Mouse (Mus musculus) embryonic facial prominence, embryonic 13.5 days (tissue): Measurements from ENCODE around the gene B230118H07Rik. TPM values are rescaled to one million over a fixed set of nuclear protein-coding genes. Genes with fewer than 3 reads are reported as not detected.

Experiments
- ATAC-seq: fragments of 200-750 bp; cut with Nextera tagmentation; 2 replicates; pipeline ENCODE4 v1.8.0; 2017; ENCODE audit warnings: low read depth; ENCODE audit not compliant: insufficient number of reproducible peaks, insufficient read depth, low FRiP score, low TSS enrichment
- H3K27ac ChIP-seq: fragments of 300-500 bp; sonication (generic); 2 replicates; pipeline ENCODE4 v1.5.1; 2015; ENCODE audit warnings: moderate library complexity, mild to moderate bottlenecking, inconsistent platforms
- H3K27me3 ChIP-seq: fragments of 300-500 bp; sonication (generic); 2 replicates; pipeline ENCODE4 v1.6.1; 2015; ENCODE audit warnings: mild to moderate bottlenecking, inconsistent platforms
- H3K36me3 ChIP-seq: fragments of 300-500 bp; sonication (generic); 2 replicates; pipeline ENCODE4 v1.6.1; 2015; ENCODE audit warnings: mild to moderate bottlenecking, inconsistent platforms
- H3K4me1 ChIP-seq: fragments of 300-500 bp; sonication (generic); 2 replicates; pipeline ENCODE4 v1.6.1; 2015; ENCODE audit warnings: inconsistent platforms
- H3K4me2 ChIP-seq: fragments of 300-500 bp; sonication (generic); 2 replicates; pipeline ENCODE4 v1.6.1; 2015; ENCODE audit warnings: moderate library complexity, mild to moderate bottlenecking, inconsistent platforms
- H3K4me3 ChIP-seq: fragments of 300-500 bp; sonication (generic); 2 replicates; pipeline ENCODE4 v1.5.1; 2015; ENCODE audit warnings: mild to moderate bottlenecking, inconsistent platforms
- H3K9ac ChIP-seq: fragments of 300-500 bp; sonication (generic); 2 replicates; pipeline ENCODE4 v1.6.1; 2015; ENCODE audit warnings: mild to moderate bottlenecking, inconsistent platforms
- H3K9me3 ChIP-seq: fragments of 300-500 bp; sonication (generic); 2 replicates; pipeline ENCODE4 v1.6.1; 2016; ENCODE audit warnings: inconsistent platforms
- WGBS: fragments of 180-500 bp; shearing (Covaris S2); methylation state at CpG from one replicate; pipeline ENCODE4 v1.1.7; 2015; ENCODE audit warnings: mixed read lengths; 5-methylcytosine and 5-hydroxymethylcytosine counted together
- polyA plus RNA-seq: library from polyadenylated mRNA; unstranded; fragments of >200 nt; fragmentation: Nextera tagmentation; extraction: Ambion mirVana; gene quantifications from 2 replicates; pipeline ENCODE4 v1.2.1, GENCODE M21; 2015

B230118H07Rik gene
- polyA plus RNA-seq, 1 experiment from 2014 or later = 68.3 TPM

- no peaks in the 10 kb centered on the region for H3K9me3 ChIP-seq
- 0 out of 2 replicates have a peak, but pooled peaks cover 4% of the 10 kb centered on the region for H3K36me3 ChIP-seq
- no peak overlapping the region for H3K4me2 ChIP-seq
- WGBS = 67% methylated on average over 2 of the region's 2 CpGs
- no peak overlapping the region for H3K9ac ChIP-seq
- no peaks in the 10 kb centered on the region for H3K4me1 ChIP-seq
- H3K27me3 ChIP-seq = no peaks in the 10 kb centered on the region
- no peak for ATAC-seq
- H3K4me3 ChIP-seq = no peak overlapping the region
- no peak overlapping the region for H3K27ac ChIP-seq
These were observed 69.3 kb downstream of the B230118H07Rik start for GRCm38 (mm10) chr2:101580027-101580426.

- 86% methylated on average over 4 of the region's 4 CpGs for WGBS
- no peaks in the 10 kb centered on the region for H3K36me3 ChIP-seq
- no peaks in the 10 kb centered on the region for H3K27me3 ChIP-seq
- no peak overlapping the region for H3K27ac ChIP-seq
- H3K9me3 ChIP-seq = no peaks in the 10 kb centered on the region
- ATAC-seq = no peak
- H3K4me3 ChIP-seq = no peak overlapping the region
- H3K4me2 ChIP-seq = no peak overlapping the region
- H3K9ac ChIP-seq = no peak overlapping the region
- no peaks in the 10 kb centered on the region for H3K4me1 ChIP-seq
These were observed 72.1 kb downstream of the B230118H07Rik start for GRCm38 (mm10) chr2:101577243-101577642.

GRCm38 (mm10) chr2:101569230-101569629, 80.1 kb downstream of the B230118H07Rik start:
- Histone ChIP-seq H3K4me1 (no peaks in the 10 kb centered on the region), H3K27ac (no peak overlapping the region), H3K36me3 (no peaks in the 10 kb centered on the region), H3K4me3 (no peak overlapping the region), H3K9ac (no peak overlapping the region), H3K9me3 (no peaks in the 10 kb centered on the region), H3K27me3 (no peaks in the 10 kb centered on the region), H3K4me2 (no peak overlapping the region)
- WGBS = 84% methylated on average over 4 of the region's 5 CpGs
- no peak for ATAC-seq

GRCm38 (mm10) chr2:101567490-101567889, 81.8 kb downstream of the B230118H07Rik start:
- no peak for ATAC-seq
- Histone ChIP-seq H3K36me3 (no peaks in the 10 kb centered on the region), H3K9ac (no peak overlapping the region), H3K4me2 (no peak overlapping the region), H3K9me3 (no peaks in the 10 kb centered on the region), H3K27me3 (no peaks in the 10 kb centered on the region), H3K4me3 (no peak overlapping the region), H3K27ac (no peak overlapping the region), H3K4me1 (no peaks in the 10 kb centered on the region)
- 88% methylated on average over 2 of the region's 2 CpGs for WGBS

- H3K4me1 ChIP-seq = no peaks in the 10 kb centered on the region
- no peak overlapping the region for H3K4me3 ChIP-seq
- H3K27me3 ChIP-seq = no peaks in the 10 kb centered on the region
- 79% methylated on average over 4 of the region's 4 CpGs for WGBS
- H3K27ac ChIP-seq = no peak overlapping the region
- H3K9ac ChIP-seq = no peak overlapping the region
- H3K36me3 ChIP-seq = no peaks in the 10 kb centered on the region; the same call in 1 of the 2 replicates
- H3K4me2 ChIP-seq = no peak overlapping the region
- no peak for ATAC-seq
- H3K9me3 ChIP-seq = no peaks in the 10 kb centered on the region
These were observed 85.6 kb downstream of the B230118H07Rik start for GRCm38 (mm10) chr2:101563776-101564175.

GRCm38 (mm10) chr2:101563206-101563605, 86.1 kb downstream of the B230118H07Rik start:
- Histone ChIP-seq H3K27ac (no peak overlapping the region), H3K36me3 (no peaks in the 10 kb centered on the region; the same call in 1 of the 2 replicates), H3K4me1 (no peaks in the 10 kb centered on the region), H3K27me3 (no peaks in the 10 kb centered on the region), H3K4me2 (no peak overlapping the region), H3K9ac (no peak overlapping the region), H3K9me3 (no peaks in the 10 kb centered on the region), H3K4me3 (no peak overlapping the region)
- 61% methylated on average over 6 of the region's 6 CpGs for WGBS
- ATAC-seq = no peak

GRCm38 (mm10) chr2:101559431-101559830, 89.9 kb downstream of the B230118H07Rik start:
- H3K9ac ChIP-seq = no peak overlapping the region
- WGBS = 87% methylated on average over 3 of the region's 3 CpGs

GRCm38 (mm10) chr2:101555886-101556285, 93.4 kb downstream of the B230118H07Rik start:
- 86% methylated on average over 1 of the region's 1 CpGs for WGBS
- no peaks in the 10 kb centered on the region for H3K4me1 ChIP-seq
- no peak overlapping the region for H3K9ac ChIP-seq
- no peaks in the 10 kb centered on the region for H3K36me3 ChIP-seq
- no peak overlapping the region for H3K27ac ChIP-seq
- no peak overlapping the region for H3K4me2 ChIP-seq
- H3K27me3 ChIP-seq = no peaks in the 10 kb centered on the region
- no peaks in the 10 kb centered on the region for H3K9me3 ChIP-seq
- ATAC-seq = no peak
- no peak overlapping the region for H3K4me3 ChIP-seq

More at GRCm38 (mm10) chr2:101559431-101559830, 89.9 kb downstream of the B230118H07Rik start:
- H3K9me3 ChIP-seq = no peaks in the 10 kb centered on the region
- H3K4me3 ChIP-seq = no peak overlapping the region
- H3K27me3 ChIP-seq = no peaks in the 10 kb centered on the region
- no peaks in the 10 kb centered on the region; the same call in 1 of the 2 replicates for H3K36me3 ChIP-seq
- no peaks in the 10 kb centered on the region for H3K4me1 ChIP-seq
- ATAC-seq = no peak
- no peak overlapping the region for H3K27ac ChIP-seq
- H3K4me2 ChIP-seq = no peak overlapping the region

- no peaks in the 10 kb centered on the region for H3K27me3 ChIP-seq
- no peaks in the 10 kb centered on the region for H3K9me3 ChIP-seq
- no peak overlapping the region for H3K27ac ChIP-seq
- no peak for ATAC-seq
- H3K4me1 ChIP-seq = no peaks in the 10 kb centered on the region
- H3K36me3 ChIP-seq = no peaks in the 10 kb centered on the region
- no peak overlapping the region for H3K9ac ChIP-seq
- 59% methylated on average over 5 of the region's 5 CpGs for WGBS
- no peak overlapping the region for H3K4me2 ChIP-seq
- no peak overlapping the region for H3K4me3 ChIP-seq
These were observed 95.5 kb downstream of the B230118H07Rik start for GRCm38 (mm10) chr2:101553851-101554250.

- Histone ChIP-seq H3K4me1 (no peaks in the 10 kb centered on the region), H3K9ac (no peak overlapping the region), H3K4me3 (no peak overlapping the region), H3K27me3 (no peaks in the 10 kb centered on the region), H3K4me2 (no peak overlapping the region), H3K9me3 (no peaks in the 10 kb centered on the region), H3K36me3 (no peaks in the 10 kb centered on the region), H3K27ac (no peak overlapping the region)
- ATAC-seq = no peak
- 89% methylated on average over 8 of the region's 8 CpGs for WGBS
These were observed 97.0 kb downstream of the B230118H07Rik start for GRCm38 (mm10) chr2:101552301-101552700.

- Histone ChIP-seq H3K9ac (no peak overlapping the region), H3K36me3 (no peaks in the 10 kb centered on the region), H3K27me3 (no peaks in the 10 kb centered on the region), H3K4me2 (no peak overlapping the region), H3K4me1 (no peaks in the 10 kb centered on the region), H3K4me3 (no peak overlapping the region), H3K9me3 (no peaks in the 10 kb centered on the region), H3K27ac (no peak overlapping the region)
- 83% methylated on average over 6 of the region's 6 CpGs for whole genome bisulfite sequencing
- ATAC-seq = no peak
These were observed 98.2 kb downstream of the B230118H07Rik start for GRCm38 (mm10) chr2:101551026-101551719.

GRCm38 (mm10) chr2:101550176-101550575, 99.2 kb downstream of the B230118H07Rik start:
- Histone ChIP-seq H3K27me3 (no peaks in the 10 kb centered on the region), H3K4me3 (no peak overlapping the region), H3K4me1 (no peaks in the 10 kb centered on the region), H3K9me3 (no peaks in the 10 kb centered on the region), H3K36me3 (no peaks in the 10 kb centered on the region), H3K4me2 (no peak overlapping the region), H3K27ac (no peak overlapping the region), H3K9ac (no peak overlapping the region)
- no peak for ATAC-seq
- WGBS = 80% methylated on average over 2 of the region's 2 CpGs
